Mouse (Mus musculus) spleen, adult 2 months (tissue): Measurements from ENCODE around the gene Npdc1. TPM values are rescaled to one million over a fixed set of nuclear protein-coding genes. Genes with fewer than 3 reads are reported as not detected.

Source experiments
- DNase-seq, 2 experiments: peaks; one replicate each; pipeline versions ENCODE4 v3.0.0 to v3.0.0-alpha.2; 2012 to 2021; ENCODE audit warnings: low spot score in 2 of 2, low read depth in 1 of 2
- H3K27ac ChIP-seq: fragments of 200-500 bp; 2 replicates; pipeline ENCODE4 v1.5.1; 2012; ENCODE audit warnings: low read length, inconsistent platforms; ENCODE audit not compliant: insufficient read depth
- H3K27me3 ChIP-seq: fragments of 200-500 bp; 2 replicates; pipeline ENCODE4 v1.6.1; 2012; ENCODE audit warnings: mild to moderate bottlenecking, moderate library complexity, low read length, inconsistent platforms; ENCODE audit not compliant: control insufficient read depth, insufficient read depth
- H3K36me3 ChIP-seq: fragments of 200-500 bp; 2 replicates; pipeline ENCODE4 v1.6.1; 2012; ENCODE audit warnings: mild to moderate bottlenecking, low read length, inconsistent platforms; ENCODE audit not compliant: control insufficient read depth, insufficient read depth
- H3K4me1 ChIP-seq: fragments of 200-500 bp; 2 replicates; pipeline ENCODE4 v1.6.1; 2011; ENCODE audit warnings: inconsistent platforms; ENCODE audit not compliant: control insufficient read depth, insufficient read depth, insufficient read length
- H3K4me3 ChIP-seq: fragments of 200-500 bp; 2 replicates; pipeline ENCODE4 v1.5.1; 2011; ENCODE audit warnings: mild to moderate bottlenecking, inconsistent platforms; ENCODE audit not compliant: insufficient read depth, insufficient read length; ENCODE audit errors: extremely low read depth
- CTCF ChIP-seq: fragments of 200-500 bp; IDR thresholded peaks from 2 replicates; pipeline ENCODE4 v1.5.1; 2011; ENCODE audit warnings: mild to moderate bottlenecking, inconsistent platforms; ENCODE audit not compliant: insufficient read depth, insufficient read length, insufficient replicate concordance; ENCODE audit errors: extremely low read depth
- POLR2A ChIP-seq: fragments of 200-500 bp; IDR thresholded peaks from 2 replicates; pipeline ENCODE4 v1.6.1; 2011; ENCODE audit warnings: low read depth, low read length, inconsistent platforms
- WGBS: fragments of 180-500 bp; shearing (Covaris S2); methylation state at CpG from one replicate; pipeline ENCODE4 v1.1.7; 2018; 5-methylcytosine and 5-hydroxymethylcytosine counted together
- polyA plus RNA-seq: library from polyadenylated mRNA; depleted of rRNA; stranded (reverse); fragments of >200 nt; gene quantifications from 2 replicates; pipeline ENCODE4 v1.2.3, GENCODE M21; 2012

Gene Npdc1
- polyA plus RNA-seq, 1 experiment: 31.0 TPM

GRCm38 (mm10) chr2:25429435-25430180 is 30.5 kb downstream of the Npdc1 start:
- DNase-seq: no peak
- Histone ChIP-seq H3K4me1 (peaks cover 11% of the 10 kb centered on the region), H3K36me3 (no peaks in the 10 kb centered on the region), H3K4me3 (no peak overlapping the region), H3K27me3 (no peaks in the 10 kb centered on the region), H3K27ac (no peak overlapping the region)
- TF ChIP-seq POLR2A: no peak
- TF ChIP-seq CTCF: no peak
- 76% methylated on average over 5 of the region's 5 CpGs for WGBS

GRCm38 (mm10) chr2:25430395-25431233 is 31.5 kb downstream of the Npdc1 start:
- no peaks in the 10 kb centered on the region; the same call in 1 of the 2 replicates for H3K36me3 ChIP-seq
- DNase-seq: no peak
- WGBS: 70% methylated on average over 17 of the region's 17 CpGs
- no peak overlapping the region for H3K4me3 ChIP-seq
- no peak overlapping the region for H3K27ac ChIP-seq
- H3K27me3 ChIP-seq: no peaks in the 10 kb centered on the region
- TF ChIP-seq POLR2A: no peak
- TF ChIP-seq CTCF: no peak
- peaks cover 11% of the 10 kb centered on the region for H3K4me1 ChIP-seq

- 93% methylated on average over 6 of the region's 6 CpGs for WGBS
- H3K27me3 ChIP-seq: no peaks in the 10 kb centered on the region
- no peak overlapping the region for H3K27ac ChIP-seq
- no peak for DNase-seq
- no peak overlapping the region for H3K4me3 ChIP-seq
- TF ChIP-seq CTCF (no peak), POLR2A (no peak)
- peaks cover 10% of the 10 kb centered on the region for H3K4me1 ChIP-seq
- no peaks in the 10 kb centered on the region; the same call in none of the 2 replicates for H3K36me3 ChIP-seq
Observed at GRCm38 (mm10) chr2:25431308-25431855, 32.2 kb downstream of the Npdc1 start.

- Histone ChIP-seq H3K4me3 (no peak overlapping the region), H3K4me1 (peaks cover 5% of the 10 kb centered on the region), H3K27ac (no peak overlapping the region), H3K36me3 (peaks cover 1% of the 10 kb centered on the region), H3K27me3 (no peaks in the 10 kb centered on the region)
- 86% methylated on average over 11 of the region's 11 CpGs for WGBS
- no peak for DNase-seq
- TF ChIP-seq CTCF: no peak
- no peak for TF ChIP-seq POLR2A
Observed at GRCm38 (mm10) chr2:25432326-25433098, 33.4 kb downstream of the Npdc1 start.

GRCm38 (mm10) chr2:25433101-25433500 is 34.0 kb downstream of the Npdc1 start:
- H3K4me1 ChIP-seq: peaks cover 5% of the 10 kb centered on the region
- H3K4me3 ChIP-seq: no peak overlapping the region
- 92% methylated on average over 17 of the region's 17 CpGs for WGBS
- H3K27ac ChIP-seq: no peak overlapping the region
- no peak for DNase-seq
- H3K36me3 ChIP-seq: peaks cover 5% of the 10 kb centered on the region
- TF ChIP-seq POLR2A: no peak
- TF ChIP-seq CTCF: no peak
- H3K27me3 ChIP-seq: no peaks in the 10 kb centered on the region

GRCm38 (mm10) chr2:25434292-25434691 is 35.1 kb downstream of the Npdc1 start:
- no peak overlapping the region for H3K4me3 ChIP-seq
- H3K36me3 ChIP-seq: peaks cover 7% of the 10 kb centered on the region
- 90% methylated on average over 8 of the region's 8 CpGs for WGBS
- peak in 1 of 2 experiments; percentile 2 for DNase-seq
- no peak overlapping the region for H3K27ac ChIP-seq
- H3K4me1 ChIP-seq: peaks cover 3% of the 10 kb centered on the region; the same call in 1 of the 2 replicates
- no peaks in the 10 kb centered on the region for H3K27me3 ChIP-seq
- no peak for TF ChIP-seq POLR2A
- no peak for TF ChIP-seq CTCF
